Mouse (Mus musculus): ENCODE results near the gene Arl8b. TPM values are rescaled to one million over a fixed set of nuclear protein-coding genes. Genes with fewer than 3 reads are reported as not detected.

Gene Arl8b
- polyA plus RNA-seq, 1 experiment: 41.2 TPM

GRCm38 (mm10) chr6:108783184-108783881, 434 bp downstream of the Arl8b start:
- TF ChIP-seq POLR2A (IDR thresholded peaks at IDR 0.05; ENCODE audit: insufficient read length, low read depth) (no peak), REST (IDR thresholded peaks at IDR 0.05; ENCODE audit: insufficient read depth, insufficient read length) (no peak), CEBPB (IDR thresholded peaks at IDR 0.05; ENCODE audit: insufficient read depth, poor library complexity, severe bottlenecking) (no peak), SRF (IDR thresholded peaks at IDR 0.05; ENCODE audit: control insufficient read depth, insufficient read length, low read depth) (no peak), TCF3 (IDR thresholded peaks at IDR 0.05; ENCODE audit: insufficient read length, low read depth) (no peak), E2F4 (IDR thresholded peaks at IDR 0.05; ENCODE audit: insufficient read depth) (no peak), MAX (IDR thresholded peaks at IDR 0.05; ENCODE audit: low read depth) (no peak), USF1 (IDR thresholded peaks at IDR 0.05; ENCODE audit: low read depth) (no peak), MYOD1 (IDR thresholded peaks at IDR 0.05; ENCODE audit: control insufficient read depth in 1 of 3, insufficient read length in 2 of 3, low read depth in 2 of 3) (no peak), POLR2AphosphoS2 (IDR thresholded peaks at IDR 0.05; ENCODE audit: insufficient read length, low read depth) (no peak), TCF12 (IDR thresholded peaks at IDR 0.05; ENCODE audit: insufficient read depth, poor library complexity, severe bottlenecking) (no peak), MYOG (IDR thresholded peaks at IDR 0.05; ENCODE audit: control insufficient read depth in 1 of 3, insufficient read depth in 1 of 3, insufficient read length in 2 of 3, low read depth in 2 of 3) (no peak)
- peak overlapping the region; percentile 56 for H3ac ChIP-seq (ENCODE audit: control insufficient read depth, insufficient read length)
- no peaks in the 10 kb centered on the region for H3K27me3 ChIP-seq (ENCODE audit: control insufficient read depth, insufficient read depth, insufficient read length)
- H3K4me2 ChIP-seq (ENCODE audit: low read depth): peak overlapping the region; percentile 86
- peaks cover 54% of the 10 kb centered on the region for H3K79me2 ChIP-seq (ENCODE audit: control insufficient read depth, insufficient read depth)
- H3K4me3 ChIP-seq: peak overlapping the region; percentile 81
- no peaks in the 10 kb centered on the region for H3K36me3 ChIP-seq (ENCODE audit: control insufficient read depth, insufficient read depth)

DNA sequence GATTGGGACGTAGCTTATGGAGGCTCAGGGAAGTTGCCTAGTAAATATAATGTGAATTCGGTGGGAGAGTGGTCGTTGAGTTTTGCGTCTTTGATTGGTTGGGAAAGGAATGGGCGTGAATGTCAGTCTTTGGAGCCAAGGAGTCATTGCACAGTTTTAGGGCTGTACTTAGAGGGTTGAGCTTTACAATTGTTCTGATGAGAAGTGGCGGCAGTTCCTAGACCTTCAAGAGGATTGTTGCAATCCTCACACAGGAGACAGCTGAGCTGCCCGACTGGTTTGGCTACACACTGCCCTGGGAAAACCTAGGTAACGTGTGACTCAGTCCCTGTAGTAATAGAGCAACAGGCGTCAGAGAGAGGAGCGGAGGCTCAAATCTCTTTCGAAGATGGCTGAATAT, 1.2 kb downstream of the Arl8b start:
- no peaks in the 10 kb centered on the region for H3K36me3 ChIP-seq (ENCODE audit: control insufficient read depth, insufficient read depth)
- TF ChIP-seq TCF3 (IDR thresholded peaks at IDR 0.05; ENCODE audit: insufficient read length, low read depth): no peak
- TF ChIP-seq E2F4 (IDR thresholded peaks at IDR 0.05; ENCODE audit: insufficient read depth): no peak
- no peak for TF ChIP-seq REST (IDR thresholded peaks at IDR 0.05; ENCODE audit: insufficient read depth, insufficient read length)
- TF ChIP-seq TCF12 (IDR thresholded peaks at IDR 0.05; ENCODE audit: insufficient read depth, poor library complexity, severe bottlenecking): no peak
- no peak for TF ChIP-seq MYOG (IDR thresholded peaks at IDR 0.05; ENCODE audit: control insufficient read depth in 1 of 3, insufficient read depth in 1 of 3, insufficient read length in 2 of 3, low read depth in 2 of 3)
- no peak for TF ChIP-seq POLR2A (IDR thresholded peaks at IDR 0.05; ENCODE audit: insufficient read length, low read depth)
- TF ChIP-seq CEBPB (IDR thresholded peaks at IDR 0.05; ENCODE audit: insufficient read depth, poor library complexity, severe bottlenecking): no peak
- no peak for TF ChIP-seq MYOD1 (IDR thresholded peaks at IDR 0.05; ENCODE audit: control insufficient read depth in 1 of 3, insufficient read length in 2 of 3, low read depth in 2 of 3)
- no peak for TF ChIP-seq SRF (IDR thresholded peaks at IDR 0.05; ENCODE audit: control insufficient read depth, insufficient read length, low read depth)
- no peak for TF ChIP-seq POLR2AphosphoS2 (IDR thresholded peaks at IDR 0.05; ENCODE audit: insufficient read length, low read depth)
- no peaks in the 10 kb centered on the region for H3K27me3 ChIP-seq (ENCODE audit: control insufficient read depth, insufficient read depth, insufficient read length)
- H3ac ChIP-seq (ENCODE audit: control insufficient read depth, insufficient read length): peak overlapping the region; percentile 56
- H3K79me2 ChIP-seq (ENCODE audit: control insufficient read depth, insufficient read depth): peaks cover 61% of the 10 kb centered on the region
- peak overlapping the region; percentile 86 for H3K4me2 ChIP-seq (ENCODE audit: low read depth)
- peak overlapping the region; percentile 81 for H3K4me3 ChIP-seq

DNA sequence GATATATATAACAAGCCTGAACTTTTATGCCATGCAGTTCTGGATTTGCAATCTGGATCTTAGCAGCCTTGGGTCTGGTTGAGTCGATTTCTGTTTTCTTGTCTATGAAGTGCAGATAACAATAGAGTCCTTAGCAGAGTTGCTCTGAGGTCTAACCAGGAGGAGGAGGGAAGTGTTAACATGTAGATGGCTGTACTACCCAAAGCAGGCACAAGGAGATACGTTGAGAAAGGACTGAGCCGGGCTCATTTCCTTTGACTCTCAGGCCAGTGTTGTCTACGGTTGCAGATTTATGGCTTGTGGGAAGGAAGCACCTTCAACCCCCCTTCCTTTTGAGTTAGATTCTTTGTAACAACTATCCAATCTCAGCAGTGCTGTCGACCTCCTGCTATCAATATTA, 1.9 kb downstream of the Arl8b start:
- no peak for TF ChIP-seq E2F4 (IDR thresholded peaks at IDR 0.05; ENCODE audit: insufficient read depth)
- no peak for TF ChIP-seq REST (IDR thresholded peaks at IDR 0.05; ENCODE audit: insufficient read depth, insufficient read length)
- TF ChIP-seq POLR2A (IDR thresholded peaks at IDR 0.05; ENCODE audit: insufficient read length, low read depth): no peak
- no peak for TF ChIP-seq MYOG (IDR thresholded peaks at IDR 0.05; ENCODE audit: control insufficient read depth in 1 of 3, insufficient read depth in 1 of 3, insufficient read length in 2 of 3, low read depth in 2 of 3)
- Histone ChIP-seq H3K79me2 (ENCODE audit: control insufficient read depth, insufficient read depth) (peaks cover 68% of the 10 kb centered on the region), H3K4me3 (peak overlapping the region; percentile 81), H3K36me3 (ENCODE audit: control insufficient read depth, insufficient read depth) (no peaks in the 10 kb centered on the region), H3K4me2 (ENCODE audit: low read depth) (peak overlapping the region; percentile 86), H3ac (ENCODE audit: control insufficient read depth, insufficient read length) (no peak overlapping the region), H3K27me3 (ENCODE audit: control insufficient read depth, insufficient read depth, insufficient read length) (no peaks in the 10 kb centered on the region)

- peak overlapping the region; percentile 86 for H3K4me2 ChIP-seq (ENCODE audit: low read depth)
Observed at GRCm38 (mm10) chr6:108785551-108785950, 2.7 kb downstream of the Arl8b start.

More at GRCm38 (mm10) chr6:108785551-108785950, 2.7 kb downstream of the Arl8b start:
- H3K79me2 ChIP-seq (ENCODE audit: control insufficient read depth, insufficient read depth): peaks cover 76% of the 10 kb centered on the region
- H3K4me3 ChIP-seq: no peak overlapping the region
- no peak for TF ChIP-seq TCF12 (IDR thresholded peaks at IDR 0.05; ENCODE audit: insufficient read depth, poor library complexity, severe bottlenecking)
- TF ChIP-seq TCF3 (IDR thresholded peaks at IDR 0.05; ENCODE audit: insufficient read length, low read depth): no peak
- TF ChIP-seq MYOG (IDR thresholded peaks at IDR 0.05; ENCODE audit: control insufficient read depth in 1 of 3, insufficient read depth in 1 of 3, insufficient read length in 2 of 3, low read depth in 2 of 3): no peak
- no peak for TF ChIP-seq POLR2AphosphoS2 (IDR thresholded peaks at IDR 0.05; ENCODE audit: insufficient read length, low read depth)
- no peak for TF ChIP-seq MYOD1 (IDR thresholded peaks at IDR 0.05; ENCODE audit: control insufficient read depth in 1 of 3, insufficient read length in 2 of 3, low read depth in 2 of 3)
- TF ChIP-seq SRF (IDR thresholded peaks at IDR 0.05; ENCODE audit: control insufficient read depth, insufficient read length, low read depth): no peak
- no peak for TF ChIP-seq REST (IDR thresholded peaks at IDR 0.05; ENCODE audit: insufficient read depth, insufficient read length)
- no peak for TF ChIP-seq MAX (IDR thresholded peaks at IDR 0.05; ENCODE audit: low read depth)
- no peak for TF ChIP-seq USF1 (IDR thresholded peaks at IDR 0.05; ENCODE audit: low read depth)
- TF ChIP-seq CEBPB (IDR thresholded peaks at IDR 0.05; ENCODE audit: insufficient read depth, poor library complexity, severe bottlenecking): no peak
- no peak for TF ChIP-seq E2F4 (IDR thresholded peaks at IDR 0.05; ENCODE audit: insufficient read depth)
- no peak for TF ChIP-seq POLR2A (IDR thresholded peaks at IDR 0.05; ENCODE audit: insufficient read length, low read depth)
- no peak overlapping the region for H3ac ChIP-seq (ENCODE audit: control insufficient read depth, insufficient read length)
- H3K36me3 ChIP-seq (ENCODE audit: control insufficient read depth, insufficient read depth): no peaks in the 10 kb centered on the region
- H3K27me3 ChIP-seq (ENCODE audit: control insufficient read depth, insufficient read depth, insufficient read length): no peaks in the 10 kb centered on the region

Data from myocyte (in vitro differentiated cells).